Mouse (Mus musculus): ENCODE measurements at regions not wholly inside any gene's neighbourhood (a gene's known extent, or its start where the extent isn't known, plus 50 kb on each side); places are given as distances from the start of the nearest gene placed in this dataset.

DNA sequence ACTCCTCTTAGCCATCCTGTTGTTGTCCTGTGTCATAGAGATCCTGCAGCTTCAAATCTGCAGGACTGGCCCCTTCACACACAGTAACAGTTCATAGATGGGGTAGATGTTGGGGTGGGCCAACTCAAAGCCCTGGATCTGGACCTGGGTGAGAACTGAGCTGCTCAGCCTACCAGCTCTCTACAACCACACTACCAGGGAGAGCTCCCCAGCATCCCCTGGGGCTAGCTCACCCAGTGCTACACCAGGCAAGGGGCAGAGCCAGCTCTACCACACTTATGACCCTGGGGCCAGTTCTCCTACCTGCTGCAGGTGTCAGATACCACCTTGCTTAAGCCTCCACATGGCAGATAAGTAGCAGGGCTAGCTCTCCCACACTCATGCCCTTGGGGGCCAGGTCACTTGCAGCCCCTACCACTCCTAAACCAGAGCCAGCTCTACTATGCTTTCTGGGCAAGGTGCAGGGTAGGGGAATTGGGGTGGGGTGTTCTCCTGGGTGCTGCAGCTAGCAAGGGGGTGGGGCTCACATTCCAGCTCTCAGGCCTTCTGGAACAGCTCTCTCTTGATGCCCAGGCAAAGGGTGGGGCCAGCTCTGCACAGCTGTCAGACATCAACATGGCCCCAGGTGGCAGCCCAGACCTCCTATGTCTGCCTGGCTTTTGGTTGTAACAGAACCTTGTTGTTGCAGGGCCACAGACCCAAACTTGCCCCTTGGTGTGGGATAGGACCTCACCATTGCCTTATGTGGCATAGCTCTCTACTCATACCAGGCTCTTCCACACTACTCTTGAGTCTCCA is 62.4 kb upstream of the Tab2 start:
- no peak for DNase-seq

GRCm38 (mm10) chr10:8016741-8017140 is 60.7 kb upstream of the Tab2 start:
- DNase-seq = no peak

DNA sequence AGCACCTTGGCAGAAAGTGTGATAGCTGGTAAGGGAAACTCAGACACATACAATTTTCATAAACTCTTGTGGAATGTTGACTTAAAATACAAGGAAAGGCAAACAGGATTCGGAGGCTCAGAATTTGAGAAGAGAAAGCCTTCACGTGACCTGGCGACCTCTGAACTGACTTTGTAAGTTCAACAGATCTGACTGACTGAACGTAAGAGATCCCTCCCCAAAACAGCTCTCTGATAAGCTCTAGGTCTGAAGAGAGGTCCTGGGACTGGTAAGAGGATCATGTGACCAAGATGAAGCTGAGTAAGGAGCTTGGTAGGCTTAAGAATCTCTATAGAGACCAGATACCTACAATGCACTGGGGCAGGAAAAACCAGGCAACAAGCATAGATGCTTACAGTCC is 55.7 kb upstream of the Tab2 start:
- no peak for DNase-seq

DNA sequence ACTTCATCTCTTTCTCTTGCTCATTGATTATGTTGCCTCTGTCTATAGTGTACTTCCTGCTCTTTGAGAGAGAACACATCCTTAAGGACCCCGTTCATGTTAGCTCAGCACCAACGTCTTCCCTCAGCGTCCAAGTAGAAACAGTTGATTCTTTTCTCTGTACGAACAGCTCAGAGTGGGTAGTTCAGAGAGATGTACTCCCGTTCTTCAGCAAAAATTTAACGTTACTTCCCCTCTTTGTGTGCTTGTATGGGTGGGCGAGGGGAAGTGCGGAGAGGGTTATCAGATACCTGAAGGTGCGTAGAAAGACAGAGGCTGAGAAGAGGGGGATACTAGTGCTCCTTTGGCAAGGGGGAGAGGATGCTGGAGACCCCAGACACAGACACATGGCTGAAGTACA is 55.1 kb upstream of the Tab2 start:
- DNase-seq = no peak

GRCm38 (mm10) chr10:8009855-8010254 is 53.8 kb upstream of the Tab2 start:
- peak; percentile 32 to 36 for DNase-seq

DNA sequence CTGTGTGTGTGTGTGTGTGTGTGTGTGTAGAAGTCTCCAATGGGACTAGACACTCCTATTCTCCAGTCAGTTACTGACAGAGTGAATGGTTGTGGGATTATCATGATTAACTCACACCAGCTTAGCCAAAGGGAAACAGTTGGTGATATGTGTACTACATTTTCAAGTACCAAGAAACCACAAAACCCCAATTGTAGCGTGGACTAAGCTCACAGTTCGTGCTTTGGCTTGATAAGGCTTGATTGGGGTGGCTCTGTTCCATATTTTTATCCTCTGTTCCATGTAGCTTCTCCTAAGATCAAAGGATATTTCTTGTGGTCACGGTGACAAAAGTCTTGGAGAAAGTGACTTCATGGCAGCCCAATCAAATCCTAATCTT is 51.9 kb upstream of the Tab2 start:
- no peak for DNase-seq

- DNase-seq = peak; percentile 4 to 9
These were observed 51.4 kb upstream of the Tab2 start for GRCm38 (mm10) chr10:8007286-8007989.
